Mouse (Mus musculus) MN1 (cell line): ENCODE data around the gene Ndufv2.
A peak's percentile ranks its signal among the peaks of the same experiment; 100 is the strongest.
"Not testable (repeated sequence)": the region's sequence is repeated elsewhere in the genome, so short reads cannot be mapped to it uniquely, and the experiment has no call there.

Source experiments
- DNase-seq: peaks from one replicate; pipeline ENCODE4 v3.0.0-alpha.2; 2016; ENCODE audit warnings: low spot score

The Ndufv2 gene

DNA sequence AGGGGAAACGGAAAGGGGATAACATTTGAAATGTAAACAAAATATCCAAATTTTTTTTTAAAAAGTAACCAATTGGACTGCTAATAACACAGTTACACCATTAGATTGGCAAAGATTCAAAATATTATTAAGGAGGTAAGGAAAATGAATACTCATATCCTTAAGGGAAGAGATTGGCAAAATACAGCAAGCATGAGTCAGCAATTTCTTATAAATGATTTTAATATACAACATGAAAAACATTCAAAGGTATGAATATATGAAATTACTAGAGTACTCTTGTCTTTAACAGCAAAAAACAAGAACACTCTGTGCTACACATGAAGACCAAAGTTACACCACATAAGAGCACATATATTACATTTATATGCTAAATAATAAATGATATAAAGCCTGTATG is 16.3 kb downstream of the Ndufv2 start:
- DNase-seq = no peak

DNA sequence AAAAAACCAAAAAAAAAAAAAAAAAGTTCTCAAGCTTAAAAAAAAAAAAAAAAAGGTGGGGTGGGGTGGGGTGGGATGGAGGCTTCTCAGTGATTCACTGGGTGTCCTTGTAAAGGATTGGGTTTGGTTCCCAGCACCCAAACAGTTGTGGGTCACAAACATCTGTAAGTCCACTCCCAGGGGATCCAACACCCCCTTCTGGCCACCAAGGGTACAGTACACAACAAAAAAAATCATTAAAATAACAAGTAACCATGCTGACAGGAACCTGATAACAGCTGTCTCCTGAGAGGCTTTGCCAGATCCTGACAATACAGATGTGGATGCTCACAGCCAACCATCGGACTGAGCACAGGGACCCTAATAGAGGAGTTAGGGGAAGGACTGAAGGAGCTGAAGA is 16.9 kb downstream of the Ndufv2 start:
- no peak for DNase-seq

DNA sequence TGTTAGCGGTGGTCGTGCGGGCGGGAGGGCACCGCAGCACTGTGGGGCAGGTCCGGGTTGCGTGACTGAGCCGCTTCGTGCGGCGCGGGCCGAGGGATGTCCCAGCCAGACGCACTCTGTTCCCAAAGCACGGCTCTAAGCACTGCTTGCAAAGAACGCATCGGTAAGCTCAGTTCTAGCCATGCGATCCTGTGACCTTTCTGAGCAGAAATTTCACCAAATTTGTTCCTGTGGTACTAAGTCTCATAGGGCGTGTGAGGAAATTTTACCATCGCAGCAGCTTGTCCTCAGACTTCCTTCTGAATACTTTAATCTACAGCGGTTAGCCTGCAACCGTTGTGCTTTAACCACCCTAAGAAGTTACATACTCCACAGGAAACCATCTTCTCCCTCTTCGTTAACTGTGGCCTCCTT is 23.9 kb downstream of the Ndufv2 start:
- DNase-seq = peak; percentile 48

DNA sequence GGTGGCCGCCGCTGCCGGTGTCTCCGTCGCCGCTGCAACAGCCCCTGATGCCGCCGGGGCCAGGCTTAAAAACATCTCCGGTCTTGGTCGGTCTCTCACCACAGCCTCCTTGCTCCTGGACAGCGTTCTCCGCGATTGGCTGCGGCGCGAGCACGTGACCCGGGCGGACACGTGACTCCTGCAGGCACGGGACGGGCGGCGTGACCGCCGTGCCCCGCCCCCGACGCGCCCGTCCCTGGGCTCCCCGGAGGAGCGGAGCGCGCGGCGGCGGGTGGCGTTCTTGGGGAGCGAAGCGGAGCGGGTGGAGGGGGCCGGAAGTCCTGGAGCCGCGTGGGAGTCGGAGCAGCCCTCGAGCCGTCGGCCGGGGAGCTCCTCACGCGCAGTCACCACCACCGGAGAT is 24.4 kb downstream of the Ndufv2 start, which contains the start of gene Ankrd12:
Gene Ankrd12 (minus strand): TSS at position 156 of the 400 bp plus-strand sequence.
- DNase-seq = peak; percentile 96

DNA sequence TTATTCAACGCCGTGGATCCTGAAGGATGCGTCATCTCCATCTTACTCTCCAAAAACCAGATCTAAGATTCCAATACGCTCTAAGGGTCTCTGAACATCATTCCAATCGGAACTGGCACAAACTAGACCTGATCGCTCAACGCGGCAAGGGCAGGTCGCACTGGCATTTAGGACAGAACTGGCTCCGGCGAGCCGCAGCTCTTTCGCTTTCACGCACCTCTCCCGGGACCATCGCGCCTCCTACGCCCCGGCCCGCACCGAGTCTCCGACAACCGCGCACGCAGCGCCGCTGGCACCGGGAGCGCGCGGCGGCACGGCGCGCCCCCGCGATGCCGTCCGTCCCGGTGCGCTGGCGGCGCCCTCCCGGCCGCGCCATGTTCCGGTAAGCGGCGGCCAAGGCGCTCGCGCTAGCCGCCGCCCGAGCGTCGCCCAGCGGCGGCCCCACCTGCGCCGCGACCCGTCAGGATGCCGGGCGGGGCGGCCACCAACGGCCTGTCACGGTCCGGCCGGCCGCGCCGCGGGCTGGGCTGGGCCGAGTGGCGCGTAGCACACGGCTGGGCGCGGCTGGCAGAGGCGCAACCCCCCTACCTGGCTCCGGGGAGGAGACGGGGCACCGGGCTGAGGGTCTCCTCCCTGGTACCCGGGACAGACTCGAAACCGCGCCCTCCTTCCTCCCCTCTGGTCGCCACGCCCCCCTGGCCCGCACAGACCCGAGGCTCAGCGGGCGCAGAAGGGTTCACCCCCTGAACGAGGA is 25.0 kb downstream of the Ndufv2 start:
- DNase-seq = peak; percentile 67

DNA sequence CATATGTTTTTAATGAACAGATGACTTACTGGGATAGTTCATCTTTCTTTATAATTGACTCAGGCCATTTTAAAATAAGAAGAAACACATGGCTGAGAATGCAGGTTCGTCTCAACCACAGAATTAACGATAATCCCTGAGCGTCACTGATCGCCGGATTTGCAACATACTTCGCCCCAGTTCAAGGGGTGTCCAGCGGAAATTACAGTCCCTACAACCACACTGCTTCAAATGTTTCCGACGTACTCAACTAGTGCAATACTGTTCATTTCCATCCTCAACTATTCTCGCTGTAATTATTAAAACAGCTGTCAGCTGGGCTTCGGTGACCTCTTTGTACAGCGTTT is 25.6 kb downstream of the Ndufv2 start:
- DNase-seq = no peak

DNA sequence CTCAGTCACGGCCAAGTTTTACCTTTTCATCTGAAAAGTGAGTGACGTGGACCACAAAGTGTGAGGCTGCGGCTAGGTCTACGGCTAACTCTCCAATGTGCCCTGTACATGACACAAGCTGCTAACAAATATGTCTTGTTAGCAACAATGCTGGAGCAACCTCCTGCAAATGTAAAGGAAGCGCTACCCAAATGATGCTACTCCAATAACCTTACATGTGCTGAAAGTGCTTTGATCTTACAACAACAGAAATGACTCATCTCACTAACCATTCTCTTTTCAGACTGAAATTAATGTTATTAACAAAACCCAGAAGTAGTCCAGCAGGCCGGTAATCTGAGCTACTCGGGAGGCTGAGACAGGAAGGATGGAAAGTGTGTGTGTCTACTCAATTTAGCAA is 27.4 kb downstream of the Ndufv2 start:
- DNase-seq = peak; percentile 65

DNA sequence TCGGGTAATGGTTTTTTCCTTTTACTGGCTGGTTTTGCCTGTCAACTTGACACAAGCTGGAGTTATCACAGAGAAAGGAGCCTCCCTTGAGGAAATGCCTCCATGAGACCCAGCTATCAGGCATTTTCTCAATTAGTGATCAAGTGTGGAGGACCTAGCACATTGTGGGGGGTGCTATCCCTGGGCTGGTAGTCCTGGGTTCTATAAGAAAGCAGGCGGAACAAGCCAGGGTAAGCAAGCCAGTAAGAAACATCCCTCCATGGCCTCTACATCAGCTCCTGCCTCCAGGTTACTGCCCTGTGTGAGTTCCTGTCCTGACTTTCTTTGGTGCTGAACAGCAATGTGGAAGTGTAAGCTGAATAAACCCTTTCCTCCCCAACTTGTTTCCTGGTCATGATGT is 32.3 kb downstream of the Ndufv2 start:
- DNase-seq = not testable (repeated sequence)

DNA sequence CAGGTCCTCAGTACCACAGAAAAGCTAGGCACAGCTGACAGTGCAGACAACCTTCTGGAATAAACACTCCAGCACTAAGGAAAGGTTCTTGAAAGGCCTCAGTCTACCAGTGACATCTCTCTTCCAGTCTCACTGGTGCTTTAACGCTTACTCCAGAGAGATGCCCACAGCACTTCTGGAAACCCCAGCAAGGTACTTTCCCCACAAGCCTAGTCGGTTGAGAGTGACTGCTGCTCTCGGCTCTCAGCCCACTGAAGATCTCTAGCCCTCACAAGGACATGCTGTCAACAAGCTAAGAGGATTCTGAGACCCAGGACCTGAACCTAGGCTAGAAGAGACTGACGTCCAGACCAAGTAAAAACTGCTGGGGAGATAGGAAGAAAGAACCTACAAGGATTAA is 36.2 kb downstream of the Ndufv2 start:
- no peak for DNase-seq

DNA sequence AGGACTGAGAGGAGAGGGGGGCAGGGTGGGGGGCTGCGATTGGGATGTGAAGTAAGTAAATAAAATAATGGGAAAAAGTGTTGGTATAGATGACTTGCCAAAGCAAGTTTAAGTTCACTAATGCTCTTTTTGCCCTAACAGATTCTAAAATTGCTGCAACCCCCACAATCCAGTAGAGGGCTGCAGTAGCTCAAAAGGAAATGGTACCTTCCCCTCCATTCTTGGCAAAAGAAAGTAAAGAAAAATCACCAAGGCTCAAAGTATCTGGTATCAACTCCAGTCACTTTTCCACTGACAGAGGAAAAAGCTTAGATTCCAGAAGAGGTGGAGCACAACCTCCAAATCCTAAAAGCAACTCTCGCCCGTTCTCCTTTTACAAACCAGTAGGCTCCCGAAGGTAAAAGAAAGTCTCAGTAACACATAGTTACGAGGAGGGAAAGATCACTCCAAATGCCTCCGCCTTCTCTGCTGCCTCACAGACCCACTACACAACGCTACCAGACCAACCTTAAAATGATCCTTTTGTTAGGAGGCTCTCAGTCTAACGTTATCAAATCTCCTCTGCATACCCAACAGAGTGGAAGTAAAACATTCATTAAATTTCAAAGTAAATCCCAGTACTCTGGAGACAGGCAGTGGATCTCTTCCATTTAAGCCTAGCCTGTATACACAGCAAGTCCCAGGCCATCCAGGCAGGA is 40.0 kb downstream of the Ndufv2 start:
- DNase-seq = no peak

DNA sequence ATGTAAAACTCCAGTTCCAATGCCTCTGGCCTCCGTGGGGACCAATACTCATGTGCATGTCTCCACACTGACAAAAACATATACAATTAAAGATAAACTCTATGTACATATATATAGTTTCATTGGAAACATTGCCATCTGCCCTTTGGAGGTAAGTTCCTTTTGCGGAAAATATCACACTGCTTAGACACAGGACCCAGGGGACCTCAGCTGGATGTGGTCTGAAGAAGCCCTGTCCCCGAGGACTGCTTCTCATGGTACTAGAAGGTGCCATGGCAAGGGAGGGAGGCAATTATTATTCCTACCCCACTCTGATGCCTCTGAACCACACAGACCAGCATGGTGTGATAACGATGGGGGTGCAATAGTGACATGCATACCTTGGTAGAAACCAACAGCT is 43.2 kb downstream of the Ndufv2 start:
- DNase-seq = no peak

DNA sequence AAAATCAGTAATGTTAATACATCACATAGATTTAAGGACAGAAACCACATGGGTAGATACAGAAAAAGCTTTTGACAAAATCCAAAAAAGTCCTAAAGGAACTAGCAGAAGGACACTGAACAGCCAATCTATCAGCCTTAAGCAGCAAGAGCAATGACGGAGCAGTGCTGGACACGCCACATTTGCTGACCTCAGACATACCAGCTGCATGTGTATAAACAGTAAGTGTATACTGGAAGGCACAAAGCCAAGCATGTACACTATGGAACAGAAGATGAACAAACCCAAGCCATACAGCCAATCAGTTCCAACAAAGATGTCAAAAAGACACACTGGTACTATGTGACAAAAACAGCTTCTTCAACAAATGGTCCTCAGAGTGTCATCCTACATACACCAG is 44.2 kb downstream of the Ndufv2 start:
- DNase-seq = no peak

DNA sequence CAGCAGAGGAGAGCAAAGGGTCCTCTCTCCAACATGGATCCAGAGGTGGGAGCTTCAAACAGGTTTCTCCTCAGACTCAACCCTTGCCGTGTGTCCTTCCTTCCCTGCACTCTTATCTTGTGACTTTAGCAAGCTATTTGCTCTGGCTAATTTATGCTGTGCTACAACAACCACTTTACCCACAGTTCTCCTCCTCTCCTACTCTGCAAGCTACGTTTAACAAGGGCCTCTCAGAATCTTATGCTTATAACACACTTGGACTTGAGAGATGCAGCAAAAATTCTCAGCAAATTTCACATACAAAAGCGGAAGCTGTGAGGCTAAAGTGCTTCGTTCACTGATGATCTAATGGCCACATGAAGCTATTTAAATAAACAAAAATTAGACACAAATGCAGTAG is 48.0 kb downstream of the Ndufv2 start:
- DNase-seq = no peak

DNA sequence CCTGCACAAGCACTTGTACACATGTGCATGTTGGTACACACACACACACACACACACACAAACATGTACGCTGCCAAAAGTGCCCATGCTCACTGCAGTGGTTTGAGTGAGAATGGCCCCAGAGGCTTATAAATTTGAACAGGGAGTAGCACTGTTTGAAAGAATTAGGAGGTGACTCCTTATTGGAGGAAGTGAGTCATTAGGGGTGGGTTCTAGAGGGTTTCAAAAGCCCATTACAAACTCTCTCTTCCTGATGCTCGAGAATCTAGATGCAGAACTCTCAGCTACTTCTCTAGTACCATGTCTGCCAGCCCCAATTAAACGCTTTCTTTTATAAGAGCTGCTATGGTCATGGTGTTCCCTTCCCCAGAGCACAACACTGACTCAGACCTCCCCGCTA is 52.6 kb downstream of the Ndufv2 start:
- no peak for DNase-seq

DNA sequence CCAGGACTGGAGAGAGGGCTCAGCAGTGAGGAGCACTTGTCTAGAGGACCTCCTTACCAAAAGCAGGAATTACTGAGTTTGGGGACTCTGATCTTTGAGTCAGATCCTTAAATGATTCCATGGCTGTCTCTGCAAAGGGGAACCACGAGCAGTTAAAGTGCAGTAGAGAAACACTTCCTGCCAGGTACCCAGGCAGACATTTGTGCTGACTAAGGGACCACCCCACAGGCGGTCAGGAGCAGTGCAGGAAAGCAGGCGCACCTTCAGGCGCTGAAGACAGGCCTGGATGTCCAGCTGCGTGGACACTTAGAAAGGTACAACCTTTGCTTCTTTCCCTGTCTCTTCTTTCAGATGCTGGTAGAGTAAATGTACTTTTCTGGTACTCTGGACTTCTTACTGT is 53.2 kb downstream of the Ndufv2 start:
- no peak for DNase-seq

DNA sequence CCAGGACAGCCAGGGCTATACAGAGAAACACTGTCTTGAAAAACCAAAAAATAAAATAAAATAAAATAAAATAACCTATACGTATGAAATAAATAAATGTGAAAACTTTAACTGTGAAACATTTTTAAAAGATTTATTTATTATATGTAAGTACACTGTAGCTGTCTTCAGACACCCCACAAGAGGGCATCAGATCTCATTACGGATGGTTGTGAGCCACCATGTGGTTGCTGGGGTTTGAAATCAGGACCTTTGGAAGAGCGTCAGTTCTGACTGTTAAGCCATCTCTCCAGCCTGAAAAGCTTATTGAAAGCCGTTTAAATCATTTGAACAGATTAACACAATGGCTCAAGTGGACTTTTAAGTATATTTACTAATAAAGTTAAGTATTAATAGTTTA is 57.7 kb downstream of the Ndufv2 start:
- DNase-seq = not testable (repeated sequence)

DNA sequence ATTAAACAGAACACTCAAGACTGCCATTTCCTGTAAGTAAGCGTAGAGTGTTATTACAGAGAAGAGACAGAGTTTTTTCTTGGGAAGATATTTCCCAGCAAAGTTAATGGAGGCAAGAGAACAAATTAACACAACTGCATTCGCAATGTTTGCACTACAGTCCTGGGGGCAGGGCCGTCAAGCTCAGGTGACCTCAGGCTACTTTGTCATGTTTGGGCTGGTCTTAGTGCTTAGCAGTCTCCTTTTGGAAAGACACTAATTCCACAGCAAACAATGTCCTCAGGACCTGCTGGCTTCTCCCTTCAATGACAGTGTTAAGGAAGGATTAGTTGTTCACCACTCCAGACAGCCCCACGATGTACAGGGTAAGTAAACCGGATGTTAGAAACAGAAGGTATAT is 60.3 kb downstream of the Ndufv2 start:
- no peak for DNase-seq

DNA sequence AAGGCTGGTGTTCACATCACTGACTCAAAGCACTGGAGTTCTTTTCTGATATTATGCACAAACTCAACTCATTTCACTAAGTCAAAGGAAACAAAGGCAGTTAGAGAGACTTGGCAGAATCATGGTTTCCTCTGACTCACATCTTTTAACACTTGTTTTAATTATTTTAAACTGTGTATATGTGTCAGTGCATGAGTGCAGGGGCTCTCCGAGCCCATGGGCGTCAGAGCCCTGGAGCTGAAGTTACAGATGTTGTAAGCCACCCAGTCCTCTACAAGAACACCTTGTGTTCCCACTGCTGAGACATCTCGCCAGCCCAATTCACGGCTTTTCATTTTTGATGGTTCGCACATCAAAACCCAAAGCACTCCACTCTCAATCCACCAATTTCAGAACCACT is 68.1 kb downstream of the Ndufv2 start:
- no peak for DNase-seq

DNA sequence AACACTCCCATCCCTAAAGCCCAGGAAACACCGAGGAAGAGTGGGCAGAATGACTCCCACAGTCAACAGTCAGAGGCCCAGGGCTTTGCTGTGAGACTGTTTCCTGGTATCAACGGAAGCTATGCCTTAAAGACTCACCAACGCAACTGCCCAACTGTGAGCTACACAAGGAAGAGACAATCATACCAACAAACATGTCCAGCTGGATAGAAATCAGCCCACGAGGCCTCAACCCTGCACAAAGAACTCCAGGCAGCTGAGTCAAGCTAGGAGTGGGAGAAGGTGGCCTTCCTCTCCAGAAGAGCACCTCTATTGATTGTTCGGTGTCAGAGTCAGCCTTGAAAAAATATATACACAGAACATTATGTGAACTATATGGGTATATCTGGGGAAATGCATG is 69.4 kb downstream of the Ndufv2 start:
- no peak for DNase-seq
